Mouse (Mus musculus): ENCODE data around the gene Cdk5.

GRCm38 (mm10) chr5:24374216-24374615 is 49.1 kb downstream of the Cdk5 start:
- TF ChIP-seq CTCF (IDR thresholded peaks at IDR 0.05) (no peak), EP300 (IDR thresholded peaks at IDR 0.05) (no peak)
